In the genomic region with DNA sequence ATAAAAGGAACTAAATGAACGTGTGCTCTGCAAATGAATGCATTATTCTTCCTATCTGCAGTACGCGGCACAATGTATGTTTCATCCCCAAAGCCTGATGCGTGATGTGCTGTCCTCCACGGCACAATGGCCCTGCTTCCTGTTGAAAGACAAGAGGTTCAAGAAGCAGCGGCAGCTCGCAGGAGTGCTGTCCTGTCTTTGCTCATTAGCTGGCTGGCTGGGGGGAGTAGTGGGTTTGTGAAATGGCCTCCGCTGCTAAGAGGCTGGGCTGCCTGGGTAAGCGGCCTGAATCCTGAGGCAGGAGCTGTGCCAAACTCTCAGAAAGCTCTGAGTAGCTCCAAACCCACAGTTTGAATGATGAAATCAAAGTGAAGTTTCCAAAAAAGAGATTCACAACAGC, we compare ENCODE assay signal across 15 mouse cellular contexts. TPM values are rescaled to one million over a fixed set of nuclear protein-coding genes. Genes with fewer than 3 reads are reported as not detected.
"Had no signal": no experiment of that assay in that cellular context is flagged by ENCODE, and none has a peak within 500 bp of the region (broad histone marks: within the 10 kb centered on the region; RNA-seq: fewer than 3 reads in every experiment).

No protein-coding gene starts in this region.

- ATAC-seq: intestine, postnatal 0 days had no signal

- H3K4me3 ChIP-seq: left cerebral cortex, adult 2 months; limb, embryonic 12.5 days; midbrain, embryonic 12.5 days had no signal

- H3K27ac ChIP-seq: left cerebral cortex, adult 2 months; limb, embryonic 12.5 days; liver, embryonic 14.5 days; midbrain, embryonic 12.5 days; stomach, postnatal 0 days had no signal

- H3K9ac ChIP-seq: limb, embryonic 12.5 days; liver, embryonic 14.5 days; midbrain, embryonic 12.5 days had no signal

- H3K36me3 ChIP-seq: limb, embryonic 12.5 days; midbrain, embryonic 12.5 days had no signal

- H3K4me2 ChIP-seq: limb, embryonic 12.5 days; midbrain, embryonic 12.5 days had no signal

- H3K9me3 ChIP-seq: limb, embryonic 12.5 days; midbrain, embryonic 12.5 days had no signal

- DNase-seq: kidney, adult 8-10 months; kidney, postnatal 25 days; liver; lung, adult 2 months; lung, postnatal 10 days; thymus, postnatal 14 days had no signal

RNA-seq across cellular contexts. Expression of a gene that starts 31.9 kb away (rescaled TPM):
- total RNA-seq: megakaryocyte, adult 5-6 weeks had no signal

RNA-seq across cellular contexts. Expression of a gene that starts 36.3 kb away (rescaled TPM):
- total RNA-seq: layer of hippocampus, postnatal 25 days; left cerebral cortex, adult 2 months; left cerebral cortex, postnatal 14 days; megakaryocyte, adult 5-6 weeks had no signal
- polyA plus RNA-seq: liver, embryonic 14.5 days; midbrain, embryonic 12.5 days had no signal

RNA-seq across cellular contexts. Expression of a gene that starts 36.7 kb away (rescaled TPM):
- total RNA-seq: megakaryocyte, adult 5-6 weeks had no signal
